Mouse (Mus musculus) small intestine, adult 2 months (tissue): Measurements from ENCODE around the gene Mpst.

Experiments used
- CTCF ChIP-seq: fragments of 200-500 bp; IDR thresholded peaks from 2 replicates; pipeline ENCODE4 v1.5.1; 2012; ENCODE audit warnings: low read depth, mild to moderate bottlenecking, control low read depth, inconsistent platforms, low read length, moderate library complexity, mixed read lengths; ENCODE audit not compliant: insufficient replicate concordance, insufficient read length; ENCODE audit errors: extremely low read depth
- POLR2A ChIP-seq: fragments of 200-500 bp; IDR thresholded peaks from 2 replicates; pipeline ENCODE4 v1.6.1; 2012; ENCODE audit warnings: low read depth, mild to moderate bottlenecking, control low read depth, inconsistent platforms, low read length, moderate library complexity

DNA sequence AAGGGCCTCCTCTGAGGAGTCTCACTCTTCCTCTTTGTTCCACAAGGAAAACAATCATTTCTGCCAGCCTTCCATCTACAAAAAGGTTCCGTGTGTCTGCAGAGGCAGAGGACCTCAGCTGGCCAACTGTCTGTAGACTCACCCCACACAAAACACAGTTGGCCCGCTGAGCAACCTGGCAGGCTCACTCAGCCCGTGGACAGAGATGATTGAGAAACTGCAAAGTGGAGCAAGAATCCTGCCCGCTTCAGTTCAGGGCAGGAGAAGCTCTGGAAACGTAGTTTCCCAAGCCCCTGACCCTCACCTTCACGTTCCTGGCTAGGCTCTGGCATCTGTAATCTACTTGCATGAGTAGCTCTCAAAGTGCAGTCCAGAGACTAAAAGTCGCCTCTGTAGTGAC is 40.9 kb downstream of the Mpst start:
- TF ChIP-seq CTCF (no peak), POLR2A (no peak)
